Mouse (Mus musculus) adrenal gland, adult 2 months (tissue): ENCODE measurements around the gene Trpv2. TPM values are rescaled to one million over a fixed set of nuclear protein-coding genes. Genes with fewer than 3 reads are reported as not detected.
A peak's percentile ranks its signal among the peaks of the same experiment; 100 is the strongest.

Source experiments
- DNase-seq: peaks from one replicate; pipeline ENCODE4 v3.0.0; 2021
- polyA plus RNA-seq: library from polyadenylated mRNA; depleted of rRNA; stranded (reverse); fragments of >200 nt; gene quantifications from 2 replicates; pipeline ENCODE4 v1.2.3, GENCODE M21; 2012
- total RNA-seq, 2 experiments: library from RNA; stranded (reverse); gene quantifications; 2 replicates each; pipeline ENCODE4 v1.2.3; 2021

The Trpv2 gene
- total and polyA plus RNA-seq, 3 experiments, result 2.7 to 4.2 (median 2.7) TPM

- DNase-seq, result peak; percentile 79
Measured at GRCm38 (mm10) chr11:62558961-62559646, 15.2 kb upstream of the Trpv2 start.

- no peak for DNase-seq
Measured at GRCm38 (mm10) chr11:62560463-62561016, 13.7 kb upstream of the Trpv2 start.

GRCm38 (mm10) chr11:62563590-62563989, 10.7 kb upstream of the Trpv2 start:
- DNase-seq, result no peak

- DNase-seq, result no peak
Measured at GRCm38 (mm10) chr11:62565747-62566146, 8.5 kb upstream of the Trpv2 start.

- no peak for DNase-seq
Measured at GRCm38 (mm10) chr11:62566211-62566610, 8.1 kb upstream of the Trpv2 start.

GRCm38 (mm10) chr11:62568300-62568699, 6.0 kb upstream of the Trpv2 start:
- DNase-seq, result no peak

GRCm38 (mm10) chr11:62574703-62575085, 408 bp downstream of the Trpv2 start:
- no peak for DNase-seq

GRCm38 (mm10) chr11:62575297-62575658, 992 bp downstream of the Trpv2 start:
- DNase-seq, result peak; percentile 82

GRCm38 (mm10) chr11:62575659-62576438, 1.6 kb downstream of the Trpv2 start:
- peak; percentile 56 for DNase-seq

- no peak for DNase-seq
Measured at GRCm38 (mm10) chr11:62576530-62577152, 2.4 kb downstream of the Trpv2 start.

GRCm38 (mm10) chr11:62583031-62583430, 8.7 kb downstream of the Trpv2 start:
- no peak for DNase-seq

- no peak for DNase-seq
Measured at GRCm38 (mm10) chr11:62584671-62585206, 10.5 kb downstream of the Trpv2 start.

- DNase-seq, result no peak
Measured at GRCm38 (mm10) chr11:62587034-62587433, 12.7 kb downstream of the Trpv2 start.

GRCm38 (mm10) chr11:62589391-62589790, 15.1 kb downstream of the Trpv2 start:
- DNase-seq, result no peak

GRCm38 (mm10) chr11:62591026-62591425, 16.7 kb downstream of the Trpv2 start:
- no peak for DNase-seq

- DNase-seq, result no peak
Measured at GRCm38 (mm10) chr11:62591904-62592575, 17.8 kb downstream of the Trpv2 start.

- no peak for DNase-seq
Measured at GRCm38 (mm10) chr11:62598571-62598970, 24.3 kb downstream of the Trpv2 start.

GRCm38 (mm10) chr11:62601732-62602618, 27.7 kb downstream of the Trpv2 start:
- DNase-seq, result no peak

- DNase-seq, result peak; percentile 98
Measured at GRCm38 (mm10) chr11:62602619-62603311, 28.5 kb downstream of the Trpv2 start.
